Mouse (Mus musculus) ovary, postnatal 14 days (tissue): ENCODE measurements around the gene Mettl7a1.
"Not testable (repeated sequence)": the region's sequence is repeated elsewhere in the genome, so short reads cannot be mapped to it uniquely, and the experiment has no call there.

Experiments used
- DNase-seq: peaks from one replicate; pipeline ENCODE4 v3.0.0; 2022; ENCODE audit warnings: low spot score

Mettl7a1 gene

DNA sequence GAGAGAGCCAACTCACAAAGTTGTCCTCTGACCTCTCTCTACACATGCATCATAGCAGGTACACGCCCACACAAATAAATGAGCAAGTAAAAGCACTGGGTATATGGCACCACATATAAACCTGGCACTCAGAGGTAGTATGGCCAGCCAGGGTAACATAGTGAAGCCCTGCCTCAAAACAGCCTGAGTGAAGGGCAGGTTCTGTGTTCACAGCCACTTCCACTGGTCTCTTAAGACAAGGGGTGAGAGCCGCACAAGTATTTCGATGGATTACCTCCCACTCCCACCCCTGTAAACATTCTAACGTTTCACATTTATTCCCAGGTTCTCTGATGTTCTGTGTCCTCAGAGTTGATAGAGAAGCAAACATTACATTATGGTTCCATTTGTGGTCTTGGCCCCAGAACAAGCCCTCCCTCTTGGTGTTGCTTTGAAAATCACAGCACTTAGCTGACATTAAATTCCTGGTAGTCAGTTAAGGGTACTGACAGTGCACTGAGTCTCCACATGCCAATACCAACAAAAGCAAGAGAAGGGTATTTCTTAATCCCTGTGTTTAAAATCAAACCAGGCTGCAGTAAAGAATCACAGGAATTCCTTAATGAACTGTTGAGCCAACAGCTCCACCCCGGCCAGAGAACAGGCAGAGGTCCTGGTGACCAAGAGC is 37.5 kb downstream of the Mettl7a1 start:
- not testable (repeated sequence) for DNase-seq

- DNase-seq = no peak
Measured at GRCm38 (mm10) chr15:100345484-100345883, 41.5 kb downstream of the Mettl7a1 start.

DNA sequence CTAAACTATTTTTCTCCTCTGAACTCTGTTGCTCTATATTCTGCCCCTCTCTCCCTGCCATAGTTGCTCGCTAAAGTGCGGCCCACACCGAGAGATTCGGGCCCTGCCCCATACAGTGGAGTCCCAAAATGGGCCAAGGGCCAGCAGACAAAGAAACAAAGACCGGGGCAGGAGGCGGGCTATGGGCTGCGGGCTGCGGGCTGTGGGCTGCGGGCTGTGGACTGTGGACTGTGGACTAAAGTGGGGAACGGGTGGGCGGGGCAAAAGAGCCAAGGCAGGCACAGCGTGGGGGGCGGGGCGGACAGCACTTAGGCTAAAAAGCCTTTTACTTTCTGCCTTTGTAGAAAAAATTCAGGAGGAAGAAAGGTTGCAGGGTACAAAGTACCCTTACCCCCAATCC is 42.8 kb downstream of the Mettl7a1 start:
- DNase-seq = no peak

- no peak for DNase-seq
Measured at GRCm38 (mm10) chr15:100349496-100349895, 45.6 kb downstream of the Mettl7a1 start.

- no peak for DNase-seq
Measured at GRCm38 (mm10) chr15:100351501-100352060, 47.6 kb downstream of the Mettl7a1 start.

DNA sequence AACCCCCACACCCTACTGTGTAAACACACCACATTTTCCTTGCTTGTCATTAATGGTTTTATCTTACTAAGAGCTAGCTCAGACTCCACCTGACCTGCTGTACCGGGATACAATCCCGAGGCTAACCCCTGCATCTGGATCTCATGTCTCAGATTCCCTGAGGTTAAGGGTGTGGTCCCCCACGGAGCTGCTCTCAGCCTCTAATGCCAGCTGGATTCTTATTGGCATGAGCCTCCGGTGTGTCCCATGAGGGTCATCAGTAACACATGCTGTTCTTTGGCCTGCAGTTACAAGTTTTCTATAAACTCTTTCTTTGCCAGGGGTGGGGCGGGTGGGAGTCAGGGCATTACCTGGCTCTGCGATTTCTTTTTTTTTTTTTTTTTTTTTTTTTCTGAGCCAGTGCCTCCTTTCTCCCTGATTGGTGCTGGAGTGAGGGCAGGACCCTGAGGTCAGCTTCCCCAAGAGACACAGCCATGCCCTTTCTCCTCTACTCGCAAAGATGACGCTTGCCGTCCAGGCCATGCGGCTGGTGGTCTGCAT is 48.8 kb downstream of the Mettl7a1 start, which contains the start of the genes Methig1 and Mettl7a2:
Gene Methig1 (plus strand): TSS at position 439 of the 540 bp plus-strand sequence.
Gene Mettl7a2 (plus strand): TSS at position 490 of the 540 bp plus-strand sequence.
- DNase-seq = no peak

DNA sequence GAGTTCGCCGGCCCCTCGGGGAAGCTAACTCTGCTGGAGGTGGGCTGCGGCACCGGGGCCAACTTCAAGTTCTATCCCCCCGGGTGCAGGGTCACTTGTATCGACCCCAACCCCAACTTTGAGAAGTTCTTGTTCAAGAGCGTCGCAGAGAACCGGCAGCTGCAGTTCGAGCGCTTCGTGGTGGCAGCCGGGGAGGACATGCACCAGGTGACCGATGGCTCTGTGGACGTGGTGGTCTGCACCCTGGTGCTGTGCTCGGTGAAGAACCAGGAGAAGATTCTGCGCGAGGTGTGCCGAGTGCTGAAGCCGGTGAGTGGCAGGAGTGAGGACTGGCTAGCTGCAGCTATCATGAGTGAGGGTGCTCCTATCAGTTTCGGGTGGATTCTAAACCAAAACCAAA is 49.5 kb downstream of the Mettl7a1 start:
- DNase-seq = not testable (repeated sequence)

DNA sequence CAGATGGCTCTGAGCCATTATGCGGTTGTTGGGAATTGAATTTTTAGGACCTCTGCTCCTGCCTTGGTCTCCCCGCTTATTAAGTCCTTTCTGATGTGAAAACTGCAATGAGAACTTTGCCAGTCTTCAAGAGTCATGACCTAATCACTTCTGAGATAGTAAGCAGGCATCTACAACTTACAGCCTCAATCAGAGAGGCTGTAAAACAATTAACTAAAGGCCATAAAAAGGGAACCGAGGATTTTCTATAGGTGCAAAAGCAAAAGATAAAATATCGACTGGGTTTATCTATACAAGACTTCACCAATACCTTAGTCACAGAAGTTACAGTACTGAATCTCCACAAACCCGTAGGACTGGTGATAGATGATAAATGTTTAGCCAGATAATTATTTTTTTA is 51.9 kb downstream of the Mettl7a1 start:
- DNase-seq = no peak

DNA sequence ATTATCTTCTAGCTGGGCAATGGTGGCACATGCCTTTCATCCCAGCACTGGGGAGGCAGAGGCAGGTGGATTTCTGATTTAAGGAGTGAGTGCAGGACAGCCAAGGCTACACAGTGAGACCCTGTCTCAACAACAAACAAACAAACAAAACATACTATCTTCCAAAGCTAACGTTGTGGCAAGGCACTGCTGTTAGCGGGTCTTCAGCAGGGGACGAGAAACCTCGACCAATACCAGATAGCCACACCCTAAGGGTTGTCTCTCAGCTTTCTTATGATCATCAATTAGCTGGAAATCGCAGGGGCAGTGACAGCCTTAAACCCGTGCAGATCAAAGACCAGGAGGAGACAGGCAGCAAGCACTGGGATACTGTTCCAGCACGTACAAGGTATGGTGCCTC is 60.3 kb downstream of the Mettl7a1 start, which contains the start of gene Higd1c:
Gene Higd1c (plus strand): TSS at position 301 of the 400 bp plus-strand sequence.
- no peak for DNase-seq

GRCm38 (mm10) chr15:100365967-100366366 is 62.0 kb downstream of the Mettl7a1 start:
- not testable (repeated sequence) for DNase-seq

GRCm38 (mm10) chr15:100367119-100367518 is 63.2 kb downstream of the Mettl7a1 start:
- no peak for DNase-seq

GRCm38 (mm10) chr15:100375066-100375465 is 71.1 kb downstream of the Mettl7a1 start:
- peak; percentile 42 for DNase-seq

- DNase-seq = not testable (repeated sequence)
Measured at GRCm38 (mm10) chr15:100377847-100378505, 74.0 kb downstream of the Mettl7a1 start.
